Mouse (Mus musculus) ES-Bruce4 (cell line): ENCODE measurements at regions not wholly inside any gene's neighbourhood (a gene's known extent, or its start where the extent isn't known, plus 50 kb on each side); places are given as distances from the start of the nearest gene placed in this dataset.

Source experiments
- H3K27ac ChIP-seq: 2 replicates; pipeline ENCODE4 v1.5.1; 2012; ENCODE audit warnings: low read length, inconsistent platforms; ENCODE audit not compliant: insufficient read depth
- H3K27me3 ChIP-seq: 2 replicates; pipeline ENCODE4 v1.6.1; 2012; ENCODE audit warnings: mild to moderate bottlenecking, low read length, inconsistent platforms; ENCODE audit not compliant: control insufficient read depth, poor library complexity, insufficient read depth, severe bottlenecking
- H3K36me3 ChIP-seq: 2 replicates; pipeline ENCODE4 v1.6.1; 2012; ENCODE audit warnings: inconsistent platforms, mild to moderate bottlenecking, low read length, moderate library complexity; ENCODE audit not compliant: control insufficient read depth, poor library complexity, insufficient read depth, severe bottlenecking
- H3K4me1 ChIP-seq: one replicate; pipeline ENCODE4 v1.8.1; 2011; ENCODE audit warnings: low read length; ENCODE audit not compliant: control insufficient read depth, insufficient read depth
- H3K4me3 ChIP-seq: 2 replicates; pipeline ENCODE4 v1.5.1; 2011; ENCODE audit warnings: low read depth, mild to moderate bottlenecking, low read length
- H3K9ac ChIP-seq: 2 replicates; pipeline ENCODE4 v1.6.1; 2012; ENCODE audit warnings: low read depth, mild to moderate bottlenecking, inconsistent platforms; ENCODE audit not compliant: poor library complexity, severe bottlenecking
- H3K9me3 ChIP-seq: replicated peaks from 2 replicates; pipeline ENCODE4 v1.6.1; 2012; ENCODE audit warnings: mild to moderate bottlenecking, low read length, inconsistent platforms; ENCODE audit not compliant: control insufficient read depth, poor library complexity, insufficient read depth, severe bottlenecking
- CTCF ChIP-seq: IDR thresholded peaks from one replicate; pipeline ENCODE4 v1.8.1; 2011; ENCODE audit warnings: low read depth, low read length
- EP300 ChIP-seq: IDR thresholded peaks from 2 replicates; pipeline ENCODE4 v1.6.1; 2011; ENCODE audit warnings: low read depth, low read length; ENCODE audit not compliant: insufficient read depth
- POLR2A ChIP-seq: IDR thresholded peaks from one replicate; pipeline ENCODE4 v1.8.1; 2011; ENCODE audit warnings: low read length; ENCODE audit not compliant: insufficient read depth

- no peaks in the 10 kb centered on the region for H3K36me3 ChIP-seq
- H3K27me3 ChIP-seq, result no peaks in the 10 kb centered on the region
- TF ChIP-seq CTCF (no peak), EP300 (no peak), POLR2A (no peak)
- no peaks in the 10 kb centered on the region for H3K4me1 ChIP-seq
- H3K27ac ChIP-seq, result no peak overlapping the region
- no peaks in the 10 kb centered on the region for H3K9me3 ChIP-seq
- no peak overlapping the region for H3K9ac ChIP-seq
- H3K4me3 ChIP-seq, result no peak overlapping the region
Observed at GRCm38 (mm10) chr11:104075394-104075793, 57.3 kb upstream of the Crhr1 start.

- no peaks in the 10 kb centered on the region for H3K36me3 ChIP-seq
- no peaks in the 10 kb centered on the region for H3K4me1 ChIP-seq
- no peak overlapping the region for H3K27ac ChIP-seq
- no peak overlapping the region for H3K9ac ChIP-seq
- TF ChIP-seq CTCF (no peak), EP300 (no peak), POLR2A (no peak)
- no peaks in the 10 kb centered on the region for H3K27me3 ChIP-seq
- H3K4me3 ChIP-seq, result no peak overlapping the region
- H3K9me3 ChIP-seq, result no peaks in the 10 kb centered on the region
Observed at GRCm38 (mm10) chr11:104082083-104082482, 50.6 kb upstream of the Crhr1 start.
